Mouse (Mus musculus): Measurements from ENCODE around the gene Stk24.

DNA sequence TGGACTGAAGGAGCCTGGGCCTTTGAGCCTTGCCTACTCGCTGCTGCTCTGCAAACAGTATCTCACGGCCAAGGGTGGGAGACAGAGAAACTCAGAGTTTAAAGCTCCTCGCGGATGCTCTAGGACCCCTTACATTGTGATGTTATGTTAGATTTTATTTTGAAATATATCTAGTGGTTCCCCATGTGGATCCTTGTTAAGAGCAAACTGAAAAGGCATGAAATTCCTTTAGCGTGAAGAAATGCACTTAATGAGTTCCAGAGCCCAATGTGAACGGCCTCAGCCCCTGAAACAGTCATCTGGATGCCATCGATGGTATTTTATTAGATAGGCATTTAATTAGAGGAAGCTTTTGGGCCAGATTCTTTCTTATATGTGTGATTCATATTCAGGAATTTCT, 132.5 kb downstream of the Stk24 start:
- TF ChIP-seq CTCF (IDR thresholded peaks at IDR 0.05; ENCODE audit: low read depth, low read length) (no peak), POLR2A (IDR thresholded peaks at IDR 0.05; ENCODE audit: borderline replicate concordance, low read depth, low read length) (no peak)
